Mouse (Mus musculus) adrenal gland, adult 18-20 months (tissue): ENCODE results near the gene Tmbim1. TPM values are rescaled to one million over a fixed set of nuclear protein-coding genes. Genes with fewer than 3 reads are reported as not detected.

ENCODE experiments used
- total RNA-seq, 2 experiments: library from RNA; stranded (reverse); gene quantifications; 1 replicate in 1 of 2; 2 replicates in 1 of 2; pipeline ENCODE4 v1.2.3; 2021

Tmbim1 gene
- total RNA-seq, 2 experiments from 2014 or later = 106 to 113 TPM

Other genes starting within 250 kb of the Tmbim1 start
- 100 to 1,000 TPM; 389 to 450 TPM for gene Tns1, start 181.2 kb downstream of the Tmbim1 start, total RNA-seq
- gene Rufy4, start 180.1 kb downstream of the Tmbim1 start, total RNA-seq = 1 to 10 TPM; 1.3 to 2.0 TPM
- under 1 TPM in 1 of 2 experiments, not detected in 1; 0.13 TPM for gene Cxcr2, start 151.6 kb downstream of the Tmbim1 start, total RNA-seq
- not detected for gene Cxcr1, start 111.0 kb downstream of the Tmbim1 start, total RNA-seq
- 100 to 1,000 TPM; 174 to 191 TPM for gene Arpc2, start 69.5 kb downstream of the Tmbim1 start, total RNA-seq
- not detected for gene Gpbar1, start 27.1 kb downstream of the Tmbim1 start, total RNA-seq
- gene Aamp, start 20.9 kb downstream of the Tmbim1 start, total RNA-seq = 100 to 1,000 TPM; 158 to 197 TPM
- 10 to 100 TPM; 68.2 to 83.0 TPM for gene Pnkd, start 20.7 kb downstream of the Tmbim1 start, total RNA-seq
- gene Catip, start 56.5 kb upstream of the Tmbim1 start, total RNA-seq = under 1 TPM; 0.33 to 0.35 TPM
- 10 to 100 TPM in 1 of 2 experiments, 1 to 10 TPM in 1; 9.5 to 20.5 TPM for gene Slc11a1, start 69.6 kb upstream of the Tmbim1 start, total RNA-seq
- gene Ctdsp1, start 85.9 kb upstream of the Tmbim1 start, total RNA-seq = 100 to 1,000 TPM; 133 to 136 TPM
- gene Vil1, start 103.8 kb upstream of the Tmbim1 start, total RNA-seq = 1 to 10 TPM; 1.8 to 1.9 TPM
- 10 to 100 TPM; 22.9 to 25.8 TPM for gene Cnot9, start 200.4 kb upstream of the Tmbim1 start, total RNA-seq
- gene Plcd4, start 237.3 kb upstream of the Tmbim1 start, total RNA-seq = under 1 TPM; 0.66 to 0.74 TPM
- gene Usp37, start 238.7 kb upstream of the Tmbim1 start, total RNA-seq = 10 to 100 TPM; 16.9 to 17.4 TPM